Mouse (Mus musculus) heart, adult 2 months (tissue): ENCODE results near the gene Slco4a1. TPM values are rescaled to one million over a fixed set of nuclear protein-coding genes. Genes with fewer than 3 reads are reported as not detected.

Experiments
- DNase-seq, 2 experiments: peaks; one replicate each; pipeline ENCODE4 v3.0.0; 2021
- H3K27ac ChIP-seq: fragments of 200-600 bp; 2 replicates; pipeline ENCODE4 v1.8.1; 2022
- H3K27me3 ChIP-seq: fragments of 200-500 bp; 2 replicates; pipeline ENCODE4 v1.6.1; 2012; ENCODE audit warnings: mild to moderate bottlenecking, low read length, inconsistent platforms, mixed read lengths; ENCODE audit not compliant: control insufficient read depth, insufficient read depth
- H3K36me3 ChIP-seq: fragments of 200-500 bp; 2 replicates; pipeline ENCODE4 v1.6.1; 2012; ENCODE audit warnings: low read length, inconsistent platforms; ENCODE audit not compliant: control insufficient read depth, insufficient read depth
- H3K4me1 ChIP-seq: fragments of 200-500 bp; 2 replicates; pipeline ENCODE4 v1.6.1; 2011; ENCODE audit warnings: low read length; ENCODE audit not compliant: control insufficient read depth, insufficient read depth
- H3K4me3 ChIP-seq: fragments of 200-600 bp; 2 replicates; pipeline ENCODE4 v1.8.1; 2022
- H3K79me2 ChIP-seq: fragments of 200-500 bp; replicated peaks from 2 replicates; pipeline ENCODE4 v1.6.1; 2012; ENCODE audit warnings: mild to moderate bottlenecking, inconsistent platforms, low read length, moderate library complexity, mixed read lengths; ENCODE audit not compliant: control insufficient read depth, insufficient read depth
- H3K9ac ChIP-seq: fragments of 200-500 bp; 2 replicates; pipeline ENCODE4 v1.6.1; 2012; ENCODE audit warnings: low read depth, mild to moderate bottlenecking, control low read depth, inconsistent platforms, low read length, mixed read lengths
- CTCF ChIP-seq: fragments of 200-600 bp; IDR thresholded peaks from 2 replicates; pipeline ENCODE4 v1.8.1; 2022; ENCODE audit warnings: antibody characterized with exemption, mild to moderate bottlenecking, moderate library complexity
- EP300 ChIP-seq: fragments of 200-500 bp; IDR thresholded peaks from 2 replicates; pipeline ENCODE4 v1.6.1; 2011; ENCODE audit warnings: low read depth, low read length, control low read depth; ENCODE audit not compliant: insufficient read depth
- POLR2A ChIP-seq: fragments of 200-500 bp; IDR thresholded peaks from 2 replicates; pipeline ENCODE4 v1.6.1; 2011; ENCODE audit warnings: mild to moderate bottlenecking, low read depth, low read length, control low read depth; ENCODE audit not compliant: insufficient read depth
- WGBS: fragments of 180-500 bp; shearing (Covaris S2); methylation state at CpG from one replicate; pipeline ENCODE4 v1.1.7; 2018; 5-methylcytosine and 5-hydroxymethylcytosine counted together
- intact Hi-C: fragments of 180-260 bp; cut with DNase I; formaldehyde crosslinking; loops from one replicate; pipeline ENCODE4 v1.15.1; 2025
- long read RNA-seq: library from polyadenylated mRNA; stranded (forward); transcript quantifications from one replicate; pipeline ENCODE4 v2.0.0, GENCODE M21; 2021
- polyA plus RNA-seq: library from polyadenylated mRNA; depleted of rRNA; stranded (reverse); fragments of >200 nt; gene quantifications from 2 replicates; pipeline ENCODE4 v1.2.3, GENCODE M21; 2012; rRNA removed
- total RNA-seq, 2 experiments: library from RNA; stranded (reverse); gene quantifications; 2 replicates each; pipeline ENCODE4 v1.2.3; 2021

Gene Slco4a1
- total RNA-seq: not detected
- 0.26 and 0.94 TPM in 2 replicates for polyA plus RNA-seq
- long read RNA-seq: 0 reads

DNA sequence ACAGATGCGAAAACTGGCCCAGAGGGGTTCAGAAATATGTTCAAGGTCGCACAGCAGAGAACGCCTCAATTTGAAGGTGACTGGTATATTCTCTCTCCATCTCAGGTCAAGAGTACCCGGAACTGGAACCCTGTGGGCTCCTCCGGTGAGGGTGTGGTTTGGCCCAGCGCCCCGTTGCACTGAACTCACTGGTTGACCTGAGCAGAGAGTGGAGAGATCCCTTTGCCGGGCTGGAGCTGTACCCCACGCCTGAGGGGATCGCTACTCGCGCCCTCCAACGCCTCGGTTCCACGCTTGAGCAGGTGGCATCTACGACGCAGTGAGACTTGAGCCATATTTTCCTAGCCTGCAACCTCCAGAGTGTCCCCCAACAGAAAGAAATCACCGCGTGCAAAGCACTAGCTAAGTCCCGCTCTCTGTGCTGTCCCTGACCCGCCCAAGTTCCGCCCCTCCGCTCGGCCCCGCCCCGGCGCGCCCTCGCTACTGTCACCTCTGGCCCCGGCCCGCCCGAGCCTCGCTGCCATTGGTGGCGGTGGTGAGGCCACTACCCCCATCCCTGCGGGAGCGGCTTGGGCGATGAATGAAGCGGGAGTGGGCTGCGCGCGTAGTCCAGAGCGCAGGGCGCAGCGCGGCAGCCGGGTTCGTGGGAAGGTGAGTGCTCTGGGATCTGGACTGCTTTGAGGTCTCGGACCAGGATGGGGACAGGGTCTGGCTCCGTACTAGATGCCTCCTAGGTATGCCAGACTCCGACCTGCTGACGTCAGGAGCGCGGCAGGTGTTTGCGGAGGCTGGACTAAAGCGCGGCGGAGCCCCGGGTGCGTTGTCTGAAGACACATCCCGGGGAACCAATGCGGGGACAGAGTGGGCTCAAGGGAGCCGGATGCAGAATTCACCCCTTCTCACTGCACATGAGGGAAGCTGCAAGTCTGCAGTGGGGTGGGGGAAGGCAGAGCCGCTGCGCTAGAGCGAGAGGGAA is at the start of gene Slco4a1:
Gene Slco4a1, plus strand, starts transcription at position 523 of the 976 bp plus-strand sequence.
- Histone ChIP-seq H3K79me2 (no peaks in the 10 kb centered on the region), H3K27me3 (peaks cover 4% of the 10 kb centered on the region), H3K36me3 (no peaks in the 10 kb centered on the region), H3K27ac (no peak within 1 kb of the TSS), H3K9ac (peak within 1 kb of the TSS; percentile 42; the same call in 1 of the 2 replicates), H3K4me1 (no peaks in the 10 kb centered on the region; the same call in 1 of the 2 replicates), H3K4me3 (peak within 1 kb of the TSS; percentile 44)
- peak; percentile 77 to 87 for DNase-seq
- WGBS: 2% methylated on average over 65 of the region's 65 CpGs
- TF ChIP-seq POLR2A: no peak
- no peak for TF ChIP-seq EP300
- TF ChIP-seq CTCF: no peak
- intact Hi-C loops: no loop called here

- no peaks in the 10 kb centered on the region for H3K27me3 ChIP-seq
Observed at GRCm38 (mm10) chr2:180408410-180408809, 47.6 kb upstream of the Slco4a1 start.

DNA sequence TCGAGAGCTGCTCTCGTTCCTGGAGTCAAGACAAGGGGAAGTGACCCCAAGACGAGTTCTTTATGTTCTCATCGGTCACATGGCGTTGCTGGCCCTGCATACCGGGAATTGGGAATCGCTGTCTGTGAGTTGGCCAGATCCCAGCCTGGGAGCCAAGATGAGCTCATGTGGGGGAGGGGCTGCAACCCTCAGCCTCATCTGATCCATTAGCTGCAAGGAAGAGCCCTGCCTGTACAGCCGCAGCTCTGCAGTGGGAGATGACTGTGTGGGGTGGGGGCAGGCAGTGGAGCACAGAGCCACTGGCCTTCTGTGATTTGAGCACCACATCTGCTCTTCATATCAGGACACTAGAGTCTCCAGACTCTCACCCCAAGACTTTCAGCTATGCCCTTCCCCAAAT is 45.6 kb upstream of the Slco4a1 start:
- no peak for TF ChIP-seq POLR2A
- TF ChIP-seq EP300: no peak
- TF ChIP-seq CTCF: no peak
- Histone ChIP-seq H3K9ac (no peak overlapping the region), H3K36me3 (no peaks in the 10 kb centered on the region), H3K27me3 (no peaks in the 10 kb centered on the region), H3K27ac (no peak overlapping the region), H3K4me3 (no peak overlapping the region), H3K79me2 (no peaks in the 10 kb centered on the region), H3K4me1 (no peaks in the 10 kb centered on the region)
- DNase-seq: no peak
- intact Hi-C loops: no loop called here
- WGBS: 53% methylated on average over 8 of the region's 8 CpGs

More at GRCm38 (mm10) chr2:180408410-180408809, 47.6 kb upstream of the Slco4a1 start:
- 23% methylated on average over 2 of the region's 2 CpGs for WGBS
- Histone ChIP-seq H3K79me2 (no peaks in the 10 kb centered on the region), H3K4me3 (no peak overlapping the region), H3K36me3 (no peaks in the 10 kb centered on the region), H3K27ac (no peak overlapping the region), H3K4me1 (no peaks in the 10 kb centered on the region; the same call in 1 of the 2 replicates), H3K9ac (no peak overlapping the region)
- TF ChIP-seq POLR2A (no peak), CTCF (peak; percentile 36)
- intact Hi-C loops: no loop called here
- DNase-seq: no peak

DNA sequence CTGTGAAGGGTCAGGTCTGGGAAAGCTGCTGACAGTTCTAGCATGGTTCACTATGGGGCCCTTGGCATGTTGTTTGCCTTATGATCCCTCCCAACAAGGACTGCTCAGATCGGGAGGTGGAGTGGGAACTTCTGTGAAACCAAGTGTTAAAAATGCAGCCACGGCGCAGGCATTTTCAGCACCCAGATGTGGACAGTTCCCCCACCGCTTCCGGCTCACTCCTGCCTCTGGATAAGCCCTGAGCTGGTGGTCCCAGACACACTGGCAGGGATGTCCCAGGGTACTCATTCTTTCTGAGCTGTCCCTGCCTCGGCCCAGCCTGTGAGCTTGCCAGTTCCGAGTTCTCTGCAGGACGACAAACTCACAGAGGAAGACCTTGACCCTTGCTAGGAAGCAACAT is 45.0 kb upstream of the Slco4a1 start:
- Histone ChIP-seq H3K27ac (no peak overlapping the region), H3K79me2 (no peaks in the 10 kb centered on the region), H3K4me3 (no peak overlapping the region), H3K9ac (no peak overlapping the region), H3K36me3 (no peaks in the 10 kb centered on the region), H3K27me3 (no peaks in the 10 kb centered on the region), H3K4me1 (no peaks in the 10 kb centered on the region)
- 13% methylated on average over 8 of the region's 8 CpGs for WGBS
- intact Hi-C loops: no loop called here
- TF ChIP-seq EP300: no peak
- no peak for TF ChIP-seq POLR2A
- DNase-seq: no peak

- 71% methylated on average over 3 of the region's 3 CpGs for WGBS
- H3K36me3 ChIP-seq: no peaks in the 10 kb centered on the region
- no peak overlapping the region for H3K4me3 ChIP-seq
- H3K27me3 ChIP-seq: no peaks in the 10 kb centered on the region
- H3K9ac ChIP-seq: no peak overlapping the region
- no peak for DNase-seq
- TF ChIP-seq CTCF (no peak), EP300 (no peak), POLR2A (no peak)
- H3K4me1 ChIP-seq: no peaks in the 10 kb centered on the region
- intact Hi-C loops: no loop called here
- H3K79me2 ChIP-seq: no peaks in the 10 kb centered on the region
- no peak overlapping the region for H3K27ac ChIP-seq
Observed at GRCm38 (mm10) chr2:180415627-180416026, 40.4 kb upstream of the Slco4a1 start.

DNA sequence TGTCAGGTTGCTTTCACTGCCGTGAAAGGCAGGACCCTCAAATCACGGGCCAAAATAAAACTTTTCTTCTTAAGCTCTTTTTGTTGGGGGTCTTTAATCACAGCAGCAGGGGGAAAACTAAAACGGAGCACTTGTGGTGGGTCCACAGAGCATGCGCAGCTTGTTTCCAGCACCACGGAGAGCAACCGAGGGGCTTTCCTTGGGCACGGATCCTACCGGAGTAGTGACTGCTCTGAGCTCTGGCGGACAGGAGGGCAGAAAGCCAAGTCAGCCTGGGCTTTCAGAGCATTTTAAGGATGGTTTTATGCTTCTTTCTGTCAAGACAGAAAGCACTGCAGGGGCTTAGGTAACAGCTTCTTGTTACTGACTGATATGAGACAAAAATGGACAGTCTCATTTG is 38.3 kb upstream of the Slco4a1 start:
- intact Hi-C loops: no loop called here
- no peak for DNase-seq

More for the DNA sequence above, 38.3 kb upstream of the Slco4a1 start:
- Histone ChIP-seq H3K4me1 (no peaks in the 10 kb centered on the region), H3K4me3 (no peak overlapping the region), H3K36me3 (no peaks in the 10 kb centered on the region), H3K79me2 (no peaks in the 10 kb centered on the region), H3K27me3 (no peaks in the 10 kb centered on the region), H3K9ac (no peak overlapping the region), H3K27ac (no peak overlapping the region)
- WGBS: 16% methylated on average over 9 of the region's 9 CpGs
- no peak for TF ChIP-seq EP300
- TF ChIP-seq CTCF: no peak
- no peak for TF ChIP-seq POLR2A
